In the genomic region with DNA sequence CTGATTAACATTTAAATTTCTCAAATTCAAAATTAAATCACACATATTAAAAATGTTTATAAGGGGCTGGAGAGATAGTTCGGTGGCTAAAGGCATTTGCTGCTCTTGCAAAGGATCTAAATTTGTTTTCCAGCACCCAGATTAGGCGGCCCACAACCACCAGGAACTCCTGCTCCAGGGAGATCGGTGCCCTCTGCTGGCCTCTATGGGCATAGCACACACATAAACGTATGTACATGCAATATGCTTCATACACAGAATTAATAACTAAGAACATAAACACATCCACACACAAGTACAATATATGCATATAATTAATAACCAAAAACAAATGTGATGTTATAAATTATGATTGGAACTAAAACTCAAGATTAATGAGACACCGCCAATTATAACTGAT, we compare ENCODE assay signal across 10 mouse cellular contexts.
A peak's percentile ranks its signal among the peaks of the same experiment; 100 is the strongest.
DNase-seq lines count a peak whose midpoint lies in the region; ATAC-seq and TF ChIP-seq lines count a peak whose summit lies in the region.
"Had no signal": no experiment of that assay in that cellular context is flagged by ENCODE, and none has a peak within 500 bp of the region (broad histone marks: within the 10 kb centered on the region; RNA-seq: fewer than 3 reads in every experiment).

No protein-coding gene starts in this region.

- H3K4me1 ChIP-seq in small intestine, adult 2 months (ENCODE audit: control insufficient read depth, insufficient read depth, insufficient read length, low read length) = no peaks in the 10 kb centered on the region
- H3K4me1 ChIP-seq in forebrain, embryonic 11.5 days (replicated peaks; ENCODE audit: control insufficient read depth, insufficient read depth, low read length) = no peaks in the 10 kb centered on the region
- H3K4me1 ChIP-seq: kidney, embryonic 15.5 days had no signal

- H3K9ac ChIP-seq in forebrain, embryonic 11.5 days (ENCODE audit: low read length) = no peak overlapping the region
- H3K9ac ChIP-seq: kidney, embryonic 15.5 days had no signal

- no peaks in the 10 kb centered on the region; the same call in 1 of the 2 replicates for H3K9me3 ChIP-seq in forebrain, embryonic 11.5 days (ENCODE audit: control insufficient read depth, low read length)
- H3K9me3 ChIP-seq: kidney, embryonic 15.5 days had no signal

- H3K4me3 ChIP-seq in layer of hippocampus, adult 2 months = no peak overlapping the region
- H3K4me3 ChIP-seq in small intestine, adult 2 months (ENCODE audit: low read depth, low read length) = no peak overlapping the region
- no peak overlapping the region for H3K4me3 ChIP-seq in forebrain, embryonic 11.5 days (ENCODE audit: low read depth, low read length)
- H3K4me3 ChIP-seq: kidney, embryonic 15.5 days had no signal

- peak; percentile 65 for TF ChIP-seq CTCF in layer of hippocampus, adult 2 months (conservative IDR thresholded peaks at IDR 0.05)
- peak; percentile 37; the same call in 1 of the 2 replicates for TF ChIP-seq CTCF in small intestine, adult 2 months (IDR thresholded peaks at IDR 0.05; ENCODE audit: extremely low read depth, insufficient read length, insufficient replicate concordance, low read depth, low read length)

- H3K27me3 ChIP-seq in small intestine, adult 2 months (ENCODE audit: control insufficient read depth, insufficient read depth, low read length) = no peaks in the 10 kb centered on the region
- no peaks in the 10 kb centered on the region for H3K27me3 ChIP-seq in forebrain, embryonic 11.5 days (ENCODE audit: control insufficient read depth, insufficient read depth, low read length)
- H3K27me3 ChIP-seq: kidney, embryonic 15.5 days had no signal

- no peak overlapping the region for H3K27ac ChIP-seq in layer of hippocampus, adult 2 months
- no peak overlapping the region for H3K27ac ChIP-seq in small intestine, adult 2 months (ENCODE audit: insufficient read depth, low read depth, low read length)
- H3K27ac ChIP-seq in forebrain, embryonic 11.5 days (ENCODE audit: low read depth, low read length) = no peak overlapping the region
- H3K27ac ChIP-seq: kidney, embryonic 15.5 days had no signal

- ATAC-seq in forebrain, embryonic 11.5 days (replicated peaks; ENCODE audit: low FRiP score) = no peak

- H3K4me2 ChIP-seq in forebrain, embryonic 11.5 days (ENCODE audit: low read depth, low read length, severe bottlenecking) = no peak overlapping the region
- H3K4me2 ChIP-seq: kidney, embryonic 15.5 days had no signal

- no peak for TF ChIP-seq POLR2A in small intestine, adult 2 months (IDR thresholded peaks at IDR 0.05; ENCODE audit: low read depth, low read length)

- 96% methylated on average over 5 of the region's 5 CpGs for WGBS in small intestine, adult 2 months
- 93% methylated on average over 5 of the region's 5 CpGs for WGBS in forebrain, embryonic 11.5 days

- no peaks in the 10 kb centered on the region for H3K36me3 ChIP-seq in small intestine, adult 2 months (ENCODE audit: control insufficient read depth, insufficient read depth, low read length)
- no peaks in the 10 kb centered on the region for H3K36me3 ChIP-seq in forebrain, embryonic 11.5 days (ENCODE audit: control insufficient read depth, insufficient read depth, low read length)
- H3K36me3 ChIP-seq: kidney, embryonic 15.5 days had no signal

- no peak for DNase-seq in layer of hippocampus, adult 2 months (ENCODE audit: low spot score in 2 of 2)
- DNase-seq in layer of hippocampus, adult 9-11 months = no peak
- DNase-seq in B cell, adult 2 months = peak; percentile 4 to 15
- peak; percentile 20 for DNase-seq in NIH3T3 (ENCODE audit: low read depth)
- no peak for DNase-seq in forebrain, embryonic 11.5 days (ENCODE audit: low spot score)
- DNase-seq in heart, adult 18-20 months = no peak
- DNase-seq: gastrocnemius, postnatal 10 days; heart, postnatal 14 days had no signal

Comparison
In these comparisons a context has a peak if more than half of its experiments do, and no peak if none do; other contexts are left out.
1. DNase-seq: peak in B cell, adult 2 months (2 of 2) and NIH3T3 (single experiment); none in layer of hippocampus, adult 2 months (0 of 2), layer of hippocampus, adult 9-11 months (single experiment), forebrain, embryonic 11.5 days (single experiment) and heart, adult 18-20 months (0 of 2).